Mouse (Mus musculus) ES-E14 (cell line): ENCODE measurements around the gene Mark1. TPM values are rescaled to one million over a fixed set of nuclear protein-coding genes. Genes with fewer than 3 reads are reported as not detected.

Source experiments
- DNase-seq: peaks from one replicate; pipeline ENCODE4 v3.0.0-alpha.2; 2013; ENCODE audit warnings: low read depth, low spot score
- H3K27ac ChIP-seq: 2 replicates; pipeline ENCODE4 v1.5.1; 2012; ENCODE audit warnings: low read depth, mild to moderate bottlenecking, low read length, moderate library complexity, mixed read lengths; ENCODE audit not compliant: poor library complexity, insufficient read depth, severe bottlenecking
- H3K36me3 ChIP-seq: 2 replicates; pipeline ENCODE4 v1.6.1; 2012; ENCODE audit warnings: mild to moderate bottlenecking, low read length, moderate library complexity, mixed read lengths; ENCODE audit not compliant: control insufficient read depth, poor library complexity, insufficient read depth, severe bottlenecking
- H3K4me1 ChIP-seq, 2 experiments: fragments of 150-350 bp in 1 of 2; sonication (generic) in 1 of 2; 2 replicates each; pipeline ENCODE4 v1.6.1; 2012; ENCODE audit warnings: low read length in 2 of 2, mild to moderate bottlenecking in 1 of 2, mixed read lengths in 1 of 2; ENCODE audit not compliant: control insufficient read depth in 2 of 2, insufficient read depth in 2 of 2, poor library complexity in 1 of 2
- H3K4me3 ChIP-seq, 2 experiments: fragments of 150-350 bp in 1 of 2; sonication (generic) in 1 of 2; 2 replicates each; pipeline ENCODE4 v1.5.1; 2012; ENCODE audit warnings: low read length in 2 of 2, low read depth in 1 of 2, mild to moderate bottlenecking in 1 of 2, mixed read lengths in 1 of 2; ENCODE audit not compliant: insufficient read depth in 1 of 2, poor library complexity in 1 of 2, severe bottlenecking in 1 of 2
- H3K9ac ChIP-seq: 2 replicates; pipeline ENCODE4 v1.6.1; 2012; ENCODE audit warnings: low read depth, mild to moderate bottlenecking, low read length, mixed read lengths; ENCODE audit not compliant: poor library complexity, insufficient read depth, severe bottlenecking
- H3K9me3 ChIP-seq: fragments of 150-350 bp; sonication (generic); 2 replicates; pipeline ENCODE4 v1.6.1; 2012; ENCODE audit warnings: low read depth, mild to moderate bottlenecking, low read length; ENCODE audit not compliant: control insufficient read depth, insufficient read depth
- CHD2 ChIP-seq: IDR thresholded peaks from 2 replicates; pipeline ENCODE4 v1.6.1; 2014; ENCODE audit warnings: mild to moderate bottlenecking, low read depth, low read length, inconsistent platforms
- HCFC1 ChIP-seq: IDR thresholded peaks from 2 replicates; pipeline ENCODE4 v1.6.1; 2012; ENCODE audit warnings: low read length, inconsistent platforms, borderline replicate concordance; ENCODE audit not compliant: insufficient read depth
- MAFK ChIP-seq: IDR thresholded peaks from 2 replicates; pipeline ENCODE4 v1.6.1; 2014; ENCODE audit warnings: mild to moderate bottlenecking, low read depth, low read length, inconsistent platforms; ENCODE audit not compliant: insufficient read depth
- ZC3H11A ChIP-seq: IDR thresholded peaks from 2 replicates; pipeline ENCODE4 v1.6.1; 2012; ENCODE audit warnings: low read depth, mild to moderate bottlenecking, inconsistent platforms, low read length, borderline replicate concordance
- ZNF384 ChIP-seq: IDR thresholded peaks from 2 replicates; pipeline ENCODE4 v1.6.1; 2012; ENCODE audit warnings: low read depth, low read length, inconsistent platforms
- in situ Hi-C, 2 experiments: fragments of 600-800 bp; cut with MboI; formaldehyde crosslinking; loops; one replicate each; pipeline ENCODE4 v1.15.1; 2025; ENCODE audit warnings: low sequenced_read_pairs in 2 of 2, inconsistent platforms in 1 of 2; ENCODE audit not compliant: unreplicated experiment in 2 of 2
- total RNA-seq: library from RNA; depleted of rRNA; stranded (reverse); fragments of 300-350 nt; gene quantifications from 2 replicates; pipeline ENCODE4 v1.2.3, GENCODE M21; 2012

Gene Mark1
- total RNA-seq, 1 experiment, result 3.6 TPM

DNA sequence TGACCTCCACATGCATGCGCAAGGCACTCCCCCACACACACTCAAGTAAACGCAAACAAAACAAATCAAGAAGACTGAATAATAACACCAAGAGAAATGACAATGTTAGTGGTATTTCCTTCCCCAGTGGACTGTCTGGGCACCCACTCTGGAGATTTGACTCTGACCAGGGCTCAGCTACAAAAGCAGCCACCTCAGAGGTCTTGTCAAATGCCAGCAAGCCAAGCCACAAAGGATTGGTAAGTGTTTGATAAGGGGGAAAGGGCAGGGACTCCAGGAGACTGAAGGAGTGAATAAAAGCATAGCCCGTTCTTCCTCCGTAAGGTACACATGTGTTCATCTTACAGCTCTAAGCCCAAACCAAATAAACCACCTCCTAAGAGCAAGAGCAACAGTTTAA is 4.0 kb downstream of the Mark1 start:
- H3K27ac ChIP-seq, result no peak overlapping the region
- H3K4me1 ChIP-seq, result no peaks in the 10 kb centered on the region; a peak in 1 of 4 replicates
- TF ChIP-seq CHD2, result no peak
- no peak for TF ChIP-seq ZC3H11A
- TF ChIP-seq HCFC1, result no peak
- TF ChIP-seq MAFK, result no peak
- TF ChIP-seq ZNF384, result no peak
- H3K36me3 ChIP-seq, result no peaks in the 10 kb centered on the region
- DNase-seq, result no peak
- H3K4me3 ChIP-seq, result no peak overlapping the region
- no peaks in the 10 kb centered on the region for H3K9me3 ChIP-seq
- H3K9ac ChIP-seq, result no peak overlapping the region
- in situ Hi-C loops, result no loop called here

DNA sequence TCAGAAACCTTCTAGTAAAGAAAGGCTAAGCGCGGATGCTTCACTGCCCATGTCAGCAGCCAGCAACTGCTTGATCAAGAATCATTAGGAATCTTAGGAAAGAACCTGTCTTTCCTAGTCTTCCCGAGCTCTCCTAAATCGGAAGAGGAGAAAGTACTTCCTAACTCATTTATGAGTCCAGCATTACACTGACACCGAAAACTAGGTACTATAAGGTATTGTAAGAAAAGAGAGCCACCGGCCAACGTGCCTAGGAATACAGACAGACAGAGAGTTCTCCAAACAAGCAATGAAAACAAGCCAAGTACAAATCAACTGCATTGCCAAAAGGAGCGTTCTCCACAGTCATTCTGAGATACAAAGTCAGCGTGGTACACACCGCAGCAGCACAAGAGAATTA is 8.2 kb downstream of the Mark1 start:
- in situ Hi-C loops, result no loop called here
- TF ChIP-seq HCFC1 (no peak), CHD2 (no peak), ZC3H11A (no peak), MAFK (no peak), ZNF384 (no peak)
- H3K9me3 ChIP-seq, result no peaks in the 10 kb centered on the region
- H3K4me3 ChIP-seq, result no peak overlapping the region
- no peak for DNase-seq
- no peaks in the 10 kb centered on the region for H3K36me3 ChIP-seq
- no peak overlapping the region for H3K27ac ChIP-seq
- no peak overlapping the region for H3K9ac ChIP-seq
- no peaks in the 10 kb centered on the region; a peak in 1 of 4 replicates for H3K4me1 ChIP-seq

GRCm38 (mm10) chr1:184986748-184987147 is 12.6 kb downstream of the Mark1 start:
- in situ Hi-C loops, result no loop called here
- no peak overlapping the region for H3K27ac ChIP-seq

DNA sequence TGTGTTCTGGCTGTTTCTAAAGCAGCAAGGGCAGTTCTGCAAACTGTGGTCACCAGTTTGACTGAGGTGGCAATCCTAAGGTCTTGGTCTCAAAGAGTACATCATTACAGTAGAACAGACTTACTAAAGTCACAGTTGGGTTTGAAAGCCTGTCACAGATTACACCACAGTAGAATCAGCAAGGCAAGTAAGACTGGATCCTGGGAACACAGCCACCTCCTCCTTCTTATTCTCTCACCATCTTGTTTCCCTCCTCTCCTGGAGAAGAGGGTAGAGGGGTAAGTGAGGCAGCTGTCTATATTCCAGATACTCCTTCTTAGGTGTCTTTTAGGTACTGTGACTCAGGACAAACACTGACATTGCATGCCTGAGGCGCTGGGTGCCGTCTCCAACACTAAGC is 14.6 kb downstream of the Mark1 start:
- H3K27ac ChIP-seq, result no peak overlapping the region
- H3K9me3 ChIP-seq, result no peaks in the 10 kb centered on the region
- H3K4me1 ChIP-seq, result no peaks in the 10 kb centered on the region
- no peak overlapping the region for H3K4me3 ChIP-seq
- in situ Hi-C loops, result no loop called here
- DNase-seq, result no peak
- H3K9ac ChIP-seq, result no peak overlapping the region
- TF ChIP-seq MAFK (no peak), CHD2 (no peak)
- no peaks in the 10 kb centered on the region for H3K36me3 ChIP-seq

More at GRCm38 (mm10) chr1:184986748-184987147, 12.6 kb downstream of the Mark1 start:
- Histone ChIP-seq H3K4me3 (no peak overlapping the region), H3K9ac (no peak overlapping the region), H3K36me3 (no peaks in the 10 kb centered on the region), H3K4me1 (no peaks in the 10 kb centered on the region), H3K9me3 (no peaks in the 10 kb centered on the region)
- DNase-seq, result no peak
- TF ChIP-seq CHD2 (no peak), HCFC1 (no peak), MAFK (no peak), ZC3H11A (no peak), ZNF384 (no peak)

- Histone ChIP-seq H3K9me3 (no peaks in the 10 kb centered on the region), H3K4me3 (no peak overlapping the region), H3K9ac (no peak overlapping the region), H3K36me3 (no peaks in the 10 kb centered on the region), H3K4me1 (no peaks in the 10 kb centered on the region), H3K27ac (no peak overlapping the region)
- TF ChIP-seq MAFK, result no peak
- TF ChIP-seq HCFC1, result no peak
- TF ChIP-seq ZNF384, result no peak
- TF ChIP-seq CHD2, result no peak
- no peak for TF ChIP-seq ZC3H11A
- DNase-seq, result no peak
- in situ Hi-C loops, result no loop called here
These were observed 15.6 kb downstream of the Mark1 start for GRCm38 (mm10) chr1:184983751-184984150.
